Mouse (Mus musculus) kidney, adult 2 months (tissue): ENCODE measurements around the gene Rbfox1. TPM values are rescaled to one million over a fixed set of nuclear protein-coding genes. Genes with fewer than 3 reads are reported as not detected.

Experiments
- DNase-seq: peaks from one replicate; pipeline ENCODE4 v3.0.0; 2021
- H3K27ac ChIP-seq: fragments of 200-500 bp; 2 replicates; pipeline ENCODE4 v1.5.1; 2012; ENCODE audit warnings: low read depth, low read length, control low read depth, inconsistent platforms; ENCODE audit not compliant: insufficient read depth
- H3K27me3 ChIP-seq: fragments of 200-500 bp; replicated peaks from 2 replicates; pipeline ENCODE4 v1.6.1; 2012; ENCODE audit warnings: mild to moderate bottlenecking, moderate library complexity, low read length, inconsistent platforms; ENCODE audit not compliant: control insufficient read depth, insufficient read depth
- H3K36me3 ChIP-seq: fragments of 200-500 bp; 2 replicates; pipeline ENCODE4 v1.6.1; 2012; ENCODE audit warnings: mild to moderate bottlenecking, moderate library complexity, low read length, inconsistent platforms; ENCODE audit not compliant: control insufficient read depth, insufficient read depth
- H3K4me1 ChIP-seq: fragments of 200-500 bp; 2 replicates; pipeline ENCODE4 v1.6.1; 2011; ENCODE audit warnings: low read length; ENCODE audit not compliant: control insufficient read depth, insufficient read depth
- H3K4me3 ChIP-seq: fragments of 200-500 bp; 2 replicates; pipeline ENCODE4 v1.5.1; 2011; ENCODE audit warnings: mild to moderate bottlenecking, low read depth, low read length, control low read depth; ENCODE audit not compliant: insufficient read depth
- CTCF ChIP-seq: fragments of 200-500 bp; conservative IDR thresholded peaks from 2 replicates; pipeline ENCODE4 v1.5.1; 2011; ENCODE audit warnings: low read depth, mild to moderate bottlenecking, control low read depth, low read length, moderate library complexity, mixed read lengths; ENCODE audit not compliant: insufficient read depth, insufficient read length
- POLR2A ChIP-seq: fragments of 200-500 bp; IDR thresholded peaks from one replicate; pipeline ENCODE4 v1.6.1; 2011; ENCODE audit warnings: low read depth, low read length, control low read depth
- WGBS: fragments of 180-500 bp; shearing (Covaris S2); methylation state at CpG from one replicate; pipeline ENCODE4 v1.1.7; 2018; 5-methylcytosine and 5-hydroxymethylcytosine counted together
- polyA plus RNA-seq: library from polyadenylated mRNA; depleted of rRNA; stranded (reverse); fragments of >200 nt; gene quantifications from 2 replicates; pipeline ENCODE4 v1.2.3, GENCODE M21; 2012

Rbfox1 gene
- polyA plus RNA-seq, 1 experiment, result 4.2 TPM

GRCm38 (mm10) chr16:6918641-6919040 is 1033.5 kb downstream of the Rbfox1 start:
- H3K4me3 ChIP-seq, result no peak overlapping the region
- H3K36me3 ChIP-seq, result no peaks in the 10 kb centered on the region
- TF ChIP-seq CTCF, result no peak
- TF ChIP-seq POLR2A, result no peak
- no peak for DNase-seq
- no peaks in the 10 kb centered on the region for H3K4me1 ChIP-seq
- H3K27ac ChIP-seq, result no peak overlapping the region
- H3K27me3 ChIP-seq, result no peaks in the 10 kb centered on the region
- 19% methylated on average over 3 of the region's 3 CpGs for WGBS

GRCm38 (mm10) chr16:6919681-6920080 is 1034.5 kb downstream of the Rbfox1 start:
- no peak for TF ChIP-seq POLR2A
- TF ChIP-seq CTCF, result no peak
- Histone ChIP-seq H3K27ac (no peak overlapping the region), H3K4me1 (no peaks in the 10 kb centered on the region), H3K4me3 (no peak overlapping the region), H3K36me3 (no peaks in the 10 kb centered on the region), H3K27me3 (no peaks in the 10 kb centered on the region)
- DNase-seq, result no peak
- 35% methylated on average over 5 of the region's 5 CpGs for WGBS

- Histone ChIP-seq H3K27me3 (no peaks in the 10 kb centered on the region), H3K27ac (no peak overlapping the region)
- 47% methylated on average over 2 of the region's 2 CpGs for WGBS
Measured at GRCm38 (mm10) chr16:6927661-6928060, 1042.5 kb downstream of the Rbfox1 start.

GRCm38 (mm10) chr16:6930795-6931194 is 1045.6 kb downstream of the Rbfox1 start:
- no peak for TF ChIP-seq CTCF
- TF ChIP-seq POLR2A, result no peak
- no peaks in the 10 kb centered on the region for H3K4me1 ChIP-seq
- H3K27me3 ChIP-seq, result no peaks in the 10 kb centered on the region
- no peaks in the 10 kb centered on the region for H3K36me3 ChIP-seq
- no peak for DNase-seq
- H3K4me3 ChIP-seq, result no peak overlapping the region
- 45% methylated on average over 3 of the region's 3 CpGs for WGBS
- no peak overlapping the region for H3K27ac ChIP-seq

More at GRCm38 (mm10) chr16:6927661-6928060, 1042.5 kb downstream of the Rbfox1 start:
- no peak for DNase-seq
- H3K4me3 ChIP-seq, result no peak overlapping the region
- no peak for TF ChIP-seq CTCF
- no peak for TF ChIP-seq POLR2A
- H3K36me3 ChIP-seq, result no peaks in the 10 kb centered on the region
- H3K4me1 ChIP-seq, result no peaks in the 10 kb centered on the region

GRCm38 (mm10) chr16:6946151-6946550 is 1061.0 kb downstream of the Rbfox1 start:
- no peaks in the 10 kb centered on the region for H3K27me3 ChIP-seq
- no peak overlapping the region for H3K4me3 ChIP-seq
- WGBS, result 78% methylated on average over 6 of the region's 6 CpGs
- H3K36me3 ChIP-seq, result no peaks in the 10 kb centered on the region
- no peak for DNase-seq
- no peak for TF ChIP-seq CTCF
- TF ChIP-seq POLR2A, result no peak
- no peak overlapping the region for H3K27ac ChIP-seq
- H3K4me1 ChIP-seq, result no peaks in the 10 kb centered on the region

- WGBS, result 83% methylated on average over 2 of the region's 2 CpGs
- no peak for DNase-seq
- no peaks in the 10 kb centered on the region for H3K27me3 ChIP-seq
- TF ChIP-seq CTCF, result no peak
- no peak for TF ChIP-seq POLR2A
- H3K4me1 ChIP-seq, result no peaks in the 10 kb centered on the region
- no peak overlapping the region for H3K27ac ChIP-seq
- no peaks in the 10 kb centered on the region for H3K36me3 ChIP-seq
- H3K4me3 ChIP-seq, result no peak overlapping the region
Measured at GRCm38 (mm10) chr16:6949666-6950065, 1064.5 kb downstream of the Rbfox1 start.

- Histone ChIP-seq H3K27ac (no peak overlapping the region), H3K4me1 (no peaks in the 10 kb centered on the region), H3K4me3 (no peak overlapping the region), H3K27me3 (no peaks in the 10 kb centered on the region), H3K36me3 (no peaks in the 10 kb centered on the region)
- WGBS, result 59% methylated on average over 6 of the region's 6 CpGs
- TF ChIP-seq CTCF, result no peak
- TF ChIP-seq POLR2A, result no peak
- no peak for DNase-seq
Measured at GRCm38 (mm10) chr16:6955102-6955675, 1070.0 kb downstream of the Rbfox1 start.

- H3K4me1 ChIP-seq, result no peaks in the 10 kb centered on the region
- 48% methylated on average over 2 of the region's 2 CpGs for WGBS
- TF ChIP-seq CTCF (no peak), POLR2A (no peak)
- no peak for DNase-seq
- no peak overlapping the region for H3K27ac ChIP-seq
- H3K4me3 ChIP-seq, result no peak overlapping the region
- no peaks in the 10 kb centered on the region for H3K27me3 ChIP-seq
- no peaks in the 10 kb centered on the region for H3K36me3 ChIP-seq
Measured at GRCm38 (mm10) chr16:6961931-6962379, 1076.8 kb downstream of the Rbfox1 start.
